Mouse (Mus musculus) intestine, embryonic 14.5 days (tissue): ENCODE data around the gene Grm7. TPM values are rescaled to one million over a fixed set of nuclear protein-coding genes. Genes with fewer than 3 reads are reported as not detected.

Experiments
- ATAC-seq: fragments of 200-750 bp; cut with Nextera tagmentation; replicated peaks from 2 replicates; pipeline ENCODE4 v1.8.0; 2017; ENCODE audit warnings: low read depth, moderate number of reproducible peaks, moderate TSS enrichment, moderate library complexity; ENCODE audit not compliant: low FRiP score, low TSS enrichment
- DNase-seq: peaks from one replicate; pipeline ENCODE4 v3.0.0-alpha.2; 2018; ENCODE audit warnings: low spot score
- H3K27ac ChIP-seq: fragments of 300-500 bp; sonication (generic); 2 replicates; pipeline ENCODE4 v1.5.1; 2014; ENCODE audit warnings: low read depth, mild to moderate bottlenecking, control low read depth
- H3K27me3 ChIP-seq: fragments of 300-500 bp; sonication (generic); replicated peaks from 2 replicates; pipeline ENCODE4 v1.6.1; 2014; ENCODE audit warnings: low read length, control low read depth; ENCODE audit not compliant: control insufficient read depth, insufficient read depth
- H3K36me3 ChIP-seq: fragments of 300-500 bp; sonication (generic); 2 replicates; pipeline ENCODE4 v1.6.1; 2014; ENCODE audit warnings: low read length, control low read depth; ENCODE audit not compliant: control insufficient read depth, insufficient read depth
- H3K4me1 ChIP-seq: fragments of 300-500 bp; sonication (generic); replicated peaks from 2 replicates; pipeline ENCODE4 v1.6.1; 2014; ENCODE audit warnings: low read length, control low read depth, mixed read lengths; ENCODE audit not compliant: control insufficient read depth, insufficient read depth
- H3K4me2 ChIP-seq: fragments of 300-500 bp; sonication (generic); 2 replicates; pipeline ENCODE4 v1.6.1; 2014; ENCODE audit warnings: low read length
- H3K4me3 ChIP-seq: fragments of 300-500 bp; sonication (generic); 2 replicates; pipeline ENCODE4 v1.5.1; 2014; ENCODE audit warnings: low read depth, low read length, control low read depth, mixed read lengths
- H3K9ac ChIP-seq: fragments of 300-500 bp; sonication (generic); 2 replicates; pipeline ENCODE4 v1.6.1; 2014; ENCODE audit warnings: mild to moderate bottlenecking, low read length
- H3K9me3 ChIP-seq: fragments of 300-500 bp; sonication (generic); 2 replicates; pipeline ENCODE4 v1.6.1; 2016; ENCODE audit warnings: low read length, control low read depth; ENCODE audit not compliant: control insufficient read depth
- WGBS: fragments of 180-500 bp; shearing (Covaris S2); extraction: QIAGEN DNeasy Blood & Tissue Kit; methylation state at CpG from one replicate; pipeline ENCODE4 v1.1.7; 2014; 5-methylcytosine and 5-hydroxymethylcytosine counted together
- polyA plus RNA-seq: library from polyadenylated mRNA; unstranded; fragments of >200 nt; fragmentation: Nextera tagmentation; extraction: Ambion mirVana; gene quantifications from 2 replicates; pipeline ENCODE4 v1.2.1, GENCODE M21; 2014

Gene Grm7
- polyA plus RNA-seq, 1 experiment from 2014 or later: 2.2 TPM

- no peak overlapping the region for H3K4me3 ChIP-seq
- ATAC-seq: no peak
- no peak for DNase-seq
Observed at GRCm38 (mm10) chr6:110785497-110785928, 140.1 kb downstream of the Grm7 start.

GRCm38 (mm10) chr6:110792696-110793095 is 147.3 kb downstream of the Grm7 start:
- Histone ChIP-seq H3K36me3 (no peaks in the 10 kb centered on the region), H3K9me3 (no peaks in the 10 kb centered on the region), H3K4me2 (no peak overlapping the region), H3K27ac (no peak overlapping the region), H3K9ac (no peak overlapping the region), H3K27me3 (no peaks in the 10 kb centered on the region), H3K4me1 (no peaks in the 10 kb centered on the region), H3K4me3 (no peak overlapping the region)
- 87% methylated on average over 2 of the region's 2 CpGs for WGBS
- ATAC-seq: no peak
- DNase-seq: no peak

More at GRCm38 (mm10) chr6:110785497-110785928, 140.1 kb downstream of the Grm7 start:
- WGBS: 54% methylated on average over 1 of the region's 1 CpGs
- H3K9ac ChIP-seq: no peak overlapping the region
- no peaks in the 10 kb centered on the region for H3K4me1 ChIP-seq
- no peaks in the 10 kb centered on the region for H3K27me3 ChIP-seq
- no peaks in the 10 kb centered on the region for H3K9me3 ChIP-seq
- H3K36me3 ChIP-seq: no peaks in the 10 kb centered on the region
- H3K27ac ChIP-seq: no peak overlapping the region
- H3K4me2 ChIP-seq: no peak overlapping the region

GRCm38 (mm10) chr6:110807481-110807880 is 162.1 kb downstream of the Grm7 start:
- H3K4me2 ChIP-seq: no peak overlapping the region
- H3K27me3 ChIP-seq: no peaks in the 10 kb centered on the region
- DNase-seq (no peak), ATAC-seq (no peak)
- H3K9ac ChIP-seq: no peak overlapping the region
- H3K36me3 ChIP-seq: no peaks in the 10 kb centered on the region
- no peaks in the 10 kb centered on the region for H3K4me1 ChIP-seq
- no peak overlapping the region for H3K4me3 ChIP-seq
- no peaks in the 10 kb centered on the region for H3K9me3 ChIP-seq
- 75% methylated on average over 5 of the region's 5 CpGs for WGBS
- no peak overlapping the region for H3K27ac ChIP-seq

GRCm38 (mm10) chr6:110812214-110812613 is 166.8 kb downstream of the Grm7 start:
- WGBS: 67% methylated on average over 5 of the region's 5 CpGs
- no peak for ATAC-seq

GRCm38 (mm10) chr6:110818236-110818635 is 172.9 kb downstream of the Grm7 start:
- WGBS: 83% methylated on average over 2 of the region's 2 CpGs
- DNase-seq: no peak

More at GRCm38 (mm10) chr6:110812214-110812613, 166.8 kb downstream of the Grm7 start:
- no peaks in the 10 kb centered on the region for H3K4me1 ChIP-seq
- H3K36me3 ChIP-seq: no peaks in the 10 kb centered on the region
- H3K27ac ChIP-seq: no peak overlapping the region
- no peaks in the 10 kb centered on the region for H3K9me3 ChIP-seq
- H3K27me3 ChIP-seq: no peaks in the 10 kb centered on the region
- no peak overlapping the region for H3K4me3 ChIP-seq
- no peak overlapping the region for H3K9ac ChIP-seq
- no peak for DNase-seq
- no peak overlapping the region for H3K4me2 ChIP-seq

GRCm38 (mm10) chr6:110868311-110868710 is 222.9 kb downstream of the Grm7 start:
- Histone ChIP-seq H3K27me3 (no peaks in the 10 kb centered on the region), H3K4me3 (no peak overlapping the region)
- no peak for ATAC-seq

More at GRCm38 (mm10) chr6:110818236-110818635, 172.9 kb downstream of the Grm7 start:
- Histone ChIP-seq H3K4me2 (no peak overlapping the region), H3K27me3 (no peaks in the 10 kb centered on the region), H3K27ac (no peak overlapping the region), H3K9me3 (no peaks in the 10 kb centered on the region), H3K4me3 (no peak overlapping the region), H3K4me1 (no peaks in the 10 kb centered on the region), H3K9ac (no peak overlapping the region), H3K36me3 (no peaks in the 10 kb centered on the region)
- ATAC-seq: no peak

GRCm38 (mm10) chr6:110982013-110982412 is 336.6 kb downstream of the Grm7 start:
- DNase-seq: no peak
- Histone ChIP-seq H3K9me3 (no peaks in the 10 kb centered on the region), H3K4me1 (no peaks in the 10 kb centered on the region), H3K4me2 (no peak overlapping the region), H3K27me3 (no peaks in the 10 kb centered on the region), H3K4me3 (no peak overlapping the region), H3K27ac (no peak overlapping the region), H3K9ac (no peak overlapping the region), H3K36me3 (no peaks in the 10 kb centered on the region)
- ATAC-seq: no peak
- 84% methylated on average over 5 of the region's 5 CpGs for whole genome bisulfite sequencing

More at GRCm38 (mm10) chr6:110868311-110868710, 222.9 kb downstream of the Grm7 start:
- Histone ChIP-seq H3K36me3 (no peaks in the 10 kb centered on the region), H3K9ac (no peak overlapping the region), H3K27ac (no peak overlapping the region), H3K4me2 (no peak overlapping the region), H3K9me3 (no peaks in the 10 kb centered on the region), H3K4me1 (no peaks in the 10 kb centered on the region)
- DNase-seq: no peak

GRCm38 (mm10) chr6:111039099-111039498 is 393.7 kb downstream of the Grm7 start:
- Histone ChIP-seq H3K27ac (no peak overlapping the region), H3K9ac (no peak overlapping the region), H3K4me3 (no peak overlapping the region), H3K4me2 (no peak overlapping the region), H3K27me3 (no peaks in the 10 kb centered on the region), H3K36me3 (no peaks in the 10 kb centered on the region), H3K9me3 (no peaks in the 10 kb centered on the region), H3K4me1 (no peaks in the 10 kb centered on the region)
- DNase-seq (no peak), ATAC-seq (no peak)
- 53% methylated on average over 2 of the region's 2 CpGs for WGBS

- ATAC-seq (no peak), DNase-seq (no peak)
- H3K36me3 ChIP-seq: no peaks in the 10 kb centered on the region
- H3K4me2 ChIP-seq: no peak overlapping the region
- no peak overlapping the region for H3K9ac ChIP-seq
- H3K9me3 ChIP-seq: no peaks in the 10 kb centered on the region
- WGBS: 35% methylated on average over 2 of the region's 2 CpGs
- H3K4me1 ChIP-seq: no peaks in the 10 kb centered on the region
- H3K27ac ChIP-seq: no peak overlapping the region
- no peaks in the 10 kb centered on the region for H3K27me3 ChIP-seq
- no peak overlapping the region for H3K4me3 ChIP-seq
Observed at GRCm38 (mm10) chr6:111045896-111046295, 400.5 kb downstream of the Grm7 start.
